Mouse (Mus musculus): Measurements from ENCODE around the gene Gm28539. TPM values are rescaled to one million over a fixed set of nuclear protein-coding genes. Genes with fewer than 3 reads are reported as not detected.

The Gm28539 gene
- polyA plus RNA-seq, 1 experiment from 2014 or later, result not detected

GRCm38 (mm10) chr16:18895249-18895648 lies 58.9 kb downstream of the Gm28539 start:
- Histone ChIP-seq H3K36me3 (ENCODE audit: insufficient read depth, low read length) (peaks cover 10% of the 10 kb centered on the region; the same call in 1 of the 2 replicates), H3K27me3 (replicated peaks; ENCODE audit: insufficient read depth, low read length) (no peaks in the 10 kb centered on the region), H3K4me2 (replicated peaks; ENCODE audit: low read depth, low read length) (no peak overlapping the region), H3K9ac (replicated peaks; ENCODE audit: low read depth) (no peak overlapping the region), H3K9me3 (ENCODE audit: low read length) (no peaks in the 10 kb centered on the region), H3K4me3 (ENCODE audit: low read depth, low read length) (no peak overlapping the region), H3K4me1 (ENCODE audit: insufficient read depth, low read depth, low read length) (no peaks in the 10 kb centered on the region), H3K27ac (ENCODE audit: low read length) (no peak overlapping the region)
- ATAC-seq (no peak), DNase-seq (ENCODE audit: low spot score) (no peak)
- TF ChIP-seq EP300 (IDR thresholded peaks at IDR 0.05) (no peak), CTCF (IDR thresholded peaks at IDR 0.05) (no peak)
- WGBS, result 79% methylated on average over 3 of the region's 3 CpGs

- Histone ChIP-seq H3K9me3 (ENCODE audit: low read length) (no peaks in the 10 kb centered on the region), H3K36me3 (ENCODE audit: insufficient read depth, low read length) (peaks cover 10% of the 10 kb centered on the region; the same call in 1 of the 2 replicates), H3K4me1 (ENCODE audit: insufficient read depth, low read depth, low read length) (no peaks in the 10 kb centered on the region), H3K4me2 (replicated peaks; ENCODE audit: low read depth, low read length) (no peak overlapping the region), H3K27ac (ENCODE audit: low read length) (no peak overlapping the region), H3K4me3 (ENCODE audit: low read depth, low read length) (no peak overlapping the region), H3K27me3 (replicated peaks; ENCODE audit: insufficient read depth, low read length) (no peaks in the 10 kb centered on the region), H3K9ac (replicated peaks; ENCODE audit: low read depth) (no peak overlapping the region)
- ATAC-seq (no peak), DNase-seq (ENCODE audit: low spot score) (peak; percentile 10)
- TF ChIP-seq CTCF (IDR thresholded peaks at IDR 0.05) (no peak), EP300 (IDR thresholded peaks at IDR 0.05) (no peak)
- 44% methylated on average over 10 of the region's 10 CpGs for WGBS
These were observed 60.0 kb downstream of the Gm28539 start for GRCm38 (mm10) chr16:18896429-18896828.

- Histone ChIP-seq H3K4me1 (ENCODE audit: insufficient read depth, low read depth, low read length) (no peaks in the 10 kb centered on the region), H3K4me2 (replicated peaks; ENCODE audit: low read depth, low read length) (no peak overlapping the region), H3K36me3 (ENCODE audit: insufficient read depth, low read length) (peaks cover 10% of the 10 kb centered on the region; the same call in 1 of the 2 replicates), H3K9ac (replicated peaks; ENCODE audit: low read depth) (no peak overlapping the region), H3K9me3 (ENCODE audit: low read length) (no peaks in the 10 kb centered on the region), H3K27me3 (replicated peaks; ENCODE audit: insufficient read depth, low read length) (no peaks in the 10 kb centered on the region), H3K27ac (ENCODE audit: low read length) (no peak overlapping the region), H3K4me3 (ENCODE audit: low read depth, low read length) (no peak overlapping the region)
- no peak for TF ChIP-seq EP300 (IDR thresholded peaks at IDR 0.05)
- TF ChIP-seq CTCF (IDR thresholded peaks at IDR 0.05), result no peak
- DNase-seq (ENCODE audit: low spot score), result no peak
- ATAC-seq, result no peak
- 90% methylated on average over 1 of the region's 1 CpGs for WGBS
These were observed 69.3 kb downstream of the Gm28539 start for GRCm38 (mm10) chr16:18905648-18906047.

GRCm38 (mm10) chr16:18916064-18916463 lies 79.7 kb downstream of the Gm28539 start:
- H3K27me3 ChIP-seq (replicated peaks; ENCODE audit: insufficient read depth, low read length), result no peaks in the 10 kb centered on the region
- no peak overlapping the region for H3K9ac ChIP-seq (replicated peaks; ENCODE audit: low read depth)
- no peak for TF ChIP-seq CTCF (IDR thresholded peaks at IDR 0.05)
- no peak for TF ChIP-seq EP300 (IDR thresholded peaks at IDR 0.05)
- DNase-seq (ENCODE audit: low spot score) (no peak), ATAC-seq (no peak)
- no peak overlapping the region for H3K27ac ChIP-seq (ENCODE audit: low read length)
- no peaks in the 10 kb centered on the region for H3K4me1 ChIP-seq (ENCODE audit: insufficient read depth, low read depth, low read length)
- no peak overlapping the region for H3K4me3 ChIP-seq (ENCODE audit: low read depth, low read length)
- H3K4me2 ChIP-seq (replicated peaks; ENCODE audit: low read depth, low read length), result no peak overlapping the region
- H3K9me3 ChIP-seq (ENCODE audit: low read length), result no peaks in the 10 kb centered on the region
- H3K36me3 ChIP-seq (ENCODE audit: insufficient read depth, low read length), result peaks cover 12% of the 10 kb centered on the region; the same call in 1 of the 2 replicates
- WGBS, result 95% methylated on average over 4 of the region's 4 CpGs

DNA sequence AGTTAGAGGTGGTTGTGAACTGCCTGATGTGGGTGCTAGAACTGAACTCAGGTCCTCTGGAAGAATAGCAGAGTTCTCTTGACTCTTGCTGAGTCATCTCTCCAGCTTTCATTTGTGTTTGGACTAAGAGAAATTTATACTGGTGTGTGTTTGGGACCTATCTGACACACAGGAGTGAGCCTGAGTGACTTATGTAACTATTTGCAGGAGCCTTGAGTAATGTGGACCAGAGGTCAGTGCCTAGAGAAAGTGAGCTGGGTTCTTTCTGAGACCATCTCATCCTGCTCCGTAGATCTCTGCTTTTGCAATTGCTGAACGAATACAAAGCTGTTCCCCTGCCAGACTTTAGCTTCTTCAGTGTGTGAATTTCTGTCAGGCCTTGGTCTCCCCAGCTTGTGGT lies 85.4 kb downstream of the Gm28539 start:
- Histone ChIP-seq H3K4me3 (ENCODE audit: low read depth, low read length) (no peak overlapping the region), H3K36me3 (ENCODE audit: insufficient read depth, low read length) (peaks cover 43% of the 10 kb centered on the region), H3K27me3 (replicated peaks; ENCODE audit: insufficient read depth, low read length) (no peaks in the 10 kb centered on the region), H3K9me3 (ENCODE audit: low read length) (no peaks in the 10 kb centered on the region), H3K27ac (ENCODE audit: low read length) (no peak overlapping the region), H3K4me1 (ENCODE audit: insufficient read depth, low read depth, low read length) (no peaks in the 10 kb centered on the region), H3K4me2 (replicated peaks; ENCODE audit: low read depth, low read length) (no peak overlapping the region), H3K9ac (replicated peaks; ENCODE audit: low read depth) (no peak overlapping the region)
- WGBS, result 84% methylated on average over 2 of the region's 2 CpGs
- DNase-seq (ENCODE audit: low spot score), result no peak
- TF ChIP-seq CTCF (IDR thresholded peaks at IDR 0.05) (no peak), EP300 (IDR thresholded peaks at IDR 0.05) (no peak)
- no peak for ATAC-seq

DNA sequence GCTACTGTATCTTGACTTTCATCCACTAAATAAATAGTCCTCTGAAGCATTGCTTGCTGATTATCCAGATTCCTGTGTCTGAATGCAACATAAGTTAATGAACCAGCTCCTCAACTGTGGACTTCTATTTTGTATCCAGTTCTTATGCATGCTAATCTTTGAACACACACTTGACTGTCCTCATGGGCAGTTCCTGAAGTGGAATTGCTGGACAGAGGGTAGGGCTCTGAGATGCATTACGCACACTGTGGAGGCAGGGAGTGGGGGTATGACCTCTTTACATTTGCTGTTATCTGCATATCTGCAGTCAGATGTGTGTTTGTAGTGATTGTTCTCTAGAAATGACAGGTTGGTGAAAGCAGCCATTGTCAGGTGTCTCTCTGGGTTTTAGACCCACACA lies 91.6 kb downstream of the Gm28539 start:
- WGBS, result 82% methylated on average over 1 of the region's 1 CpGs
- H3K36me3 ChIP-seq (ENCODE audit: insufficient read depth, low read length), result peaks cover 37% of the 10 kb centered on the region
- DNase-seq (ENCODE audit: low spot score), result peak; percentile 55
- H3K4me1 ChIP-seq (ENCODE audit: insufficient read depth, low read depth, low read length), result no peaks in the 10 kb centered on the region
- H3K27ac ChIP-seq (ENCODE audit: low read length), result no peak overlapping the region; the same call in 1 of the 2 replicates
- no peaks in the 10 kb centered on the region for H3K9me3 ChIP-seq (ENCODE audit: low read length)
- no peak overlapping the region for H3K4me3 ChIP-seq (ENCODE audit: low read depth, low read length)
- H3K4me2 ChIP-seq (replicated peaks; ENCODE audit: low read depth, low read length), result no peak overlapping the region
- H3K27me3 ChIP-seq (replicated peaks; ENCODE audit: insufficient read depth, low read length), result no peaks in the 10 kb centered on the region
- peak; percentile 96 for ATAC-seq
- peak; percentile 76 for TF ChIP-seq EP300 (IDR thresholded peaks at IDR 0.05)
- no peak for TF ChIP-seq CTCF (IDR thresholded peaks at IDR 0.05)
- H3K9ac ChIP-seq (replicated peaks; ENCODE audit: low read depth), result no peak overlapping the region

All from lung, postnatal 0 days (tissue).